Mouse (Mus musculus) MEL (cell line): Measurements from ENCODE around the gene Ror2. TPM values are rescaled to one million over a fixed set of nuclear protein-coding genes. Genes with fewer than 3 reads are reported as not detected.

Source experiments
- DNase-seq: peaks from one replicate; pipeline ENCODE4 v3.0.0; 2011; ENCODE audit warnings: low read depth, low spot score
- H3K27ac ChIP-seq: 2 replicates; pipeline ENCODE4 v1.5.1; 2012; ENCODE audit warnings: low read depth, mild to moderate bottlenecking, control low read depth, low read length, moderate library complexity; ENCODE audit not compliant: control insufficient read depth
- H3K27me3 ChIP-seq, 2 experiments: fragments of 150-350 bp in 1 of 2; sonication (generic) in 1 of 2; 2 replicates each; pipeline ENCODE4 v1.6.1; 2012; ENCODE audit warnings: low read length in 2 of 2, mild to moderate bottlenecking in 2 of 2, improper control_type of control experiment in 1 of 2, moderate library complexity in 1 of 2; ENCODE audit not compliant: insufficient read depth in 2 of 2, control insufficient read depth in 1 of 2
- H3K36me3 ChIP-seq, 2 experiments: 2 replicates each; pipeline ENCODE4 v1.6.1; 2012 to 2014; ENCODE audit warnings: low read length in 2 of 2, improper control_type of control experiment in 1 of 2, inconsistent platforms in 1 of 2, mild to moderate bottlenecking in 1 of 2; ENCODE audit not compliant: insufficient read depth in 2 of 2, control insufficient read depth in 1 of 2
- H3K4me1 ChIP-seq, 2 experiments: fragments of 150-350 bp in 1 of 2; sonication (generic) in 1 of 2; 2 replicates each; pipeline ENCODE4 v1.6.1; 2012; ENCODE audit warnings: low read length in 2 of 2, improper control_type of control experiment in 1 of 2, mild to moderate bottlenecking in 1 of 2; ENCODE audit not compliant: insufficient read depth in 2 of 2, control insufficient read depth in 1 of 2
- H3K4me3 ChIP-seq, 2 experiments: fragments of 150-350 bp in 1 of 2; sonication (generic) in 1 of 2; 2 replicates each; pipeline ENCODE4 v1.5.1; 2012; ENCODE audit warnings: low read depth in 2 of 2, low read length in 2 of 2, mild to moderate bottlenecking in 2 of 2, moderate library complexity in 2 of 2, control low read depth in 1 of 2, improper control_type of control experiment in 1 of 2; ENCODE audit not compliant: control insufficient read depth in 1 of 2, insufficient read depth in 1 of 2
- H3K79me2 ChIP-seq: 2 replicates; pipeline ENCODE4 v1.6.1; 2012; ENCODE audit warnings: mild to moderate bottlenecking, low read length, moderate library complexity; ENCODE audit not compliant: control insufficient read depth, poor library complexity, insufficient read depth
- H3K9ac ChIP-seq: 2 replicates; pipeline ENCODE4 v1.6.1; 2012; ENCODE audit warnings: low read depth, mild to moderate bottlenecking, control low read depth, low read length, moderate library complexity; ENCODE audit not compliant: control insufficient read depth, poor library complexity, severe bottlenecking
- H3K9me3 ChIP-seq: fragments of 150-350 bp; sonication (generic); replicated peaks from 2 replicates; pipeline ENCODE4 v1.6.1; 2012; ENCODE audit warnings: mild to moderate bottlenecking, low read length, improper control_type of control experiment, moderate library complexity; ENCODE audit not compliant: insufficient read depth
- CTCF ChIP-seq, 3 experiments: IDR thresholded peaks in 2 of 3; conservative IDR thresholded peaks in 1 of 3; 2 replicates each; pipeline ENCODE4 v1.5.1; 2011 to 2012; ENCODE audit warnings: low read length in 3 of 3, low read depth in 2 of 3, mild to moderate bottlenecking in 2 of 3, improper control_type of control experiment in 1 of 3, inconsistent platforms in 1 of 3, mixed read lengths in 1 of 3, moderate library complexity in 1 of 3; ENCODE audit not compliant: control insufficient read depth in 1 of 3, insufficient read depth in 1 of 3, poor library complexity in 1 of 3, severe bottlenecking in 1 of 3
- E2F4 ChIP-seq: IDR thresholded peaks from 2 replicates; pipeline ENCODE4 v1.6.1; 2011; ENCODE audit warnings: low read depth, low read length, improper control_type of control experiment, borderline replicate concordance
- EP300 ChIP-seq, 2 experiments: IDR thresholded peaks; 2 replicates each; pipeline ENCODE4 v1.6.1; 2011; ENCODE audit warnings: improper control_type of control experiment in 2 of 2, low read length in 2 of 2, low read depth in 1 of 2, mild to moderate bottlenecking in 1 of 2
- ETS1 ChIP-seq: IDR thresholded peaks from 2 replicates; pipeline ENCODE4 v1.6.1; 2012; ENCODE audit warnings: low read depth, mild to moderate bottlenecking, inconsistent platforms, low read length, improper control_type of control experiment, moderate library complexity
- GABPA ChIP-seq: IDR thresholded peaks from 2 replicates; pipeline ENCODE4 v1.6.1; 2012; ENCODE audit warnings: low read depth, mild to moderate bottlenecking, inconsistent platforms, low read length, improper control_type of control experiment, moderate library complexity
- GATA1 ChIP-seq: IDR thresholded peaks from 2 replicates; pipeline ENCODE4 v1.6.1; 2011; ENCODE audit warnings: low read depth, low read length, improper control_type of control experiment
- HCFC1 ChIP-seq: IDR thresholded peaks from 2 replicates; pipeline ENCODE4 v1.6.1; 2012; ENCODE audit warnings: low read depth, mild to moderate bottlenecking, inconsistent platforms, low read length, improper control_type of control experiment, moderate library complexity
- MAZ ChIP-seq: IDR thresholded peaks from 2 replicates; pipeline ENCODE4 v1.6.1; 2012; ENCODE audit warnings: low read depth, mild to moderate bottlenecking, inconsistent platforms, low read length, improper control_type of control experiment
- MXI1 ChIP-seq: IDR thresholded peaks from 2 replicates; pipeline ENCODE4 v1.6.1; 2011; ENCODE audit warnings: mild to moderate bottlenecking, low read depth, low read length, improper control_type of control experiment
- MYB ChIP-seq: IDR thresholded peaks from 2 replicates; pipeline ENCODE4 v1.6.1; 2011; ENCODE audit warnings: mild to moderate bottlenecking, low read depth, low read length, improper control_type of control experiment
- NRF1 ChIP-seq: IDR thresholded peaks from 2 replicates; pipeline ENCODE4 v1.6.1; 2014; ENCODE audit warnings: low read depth, mild to moderate bottlenecking, inconsistent platforms, low read length, improper control_type of control experiment, moderate library complexity; ENCODE audit not compliant: poor library complexity, insufficient read depth, severe bottlenecking
- POLR2AphosphoS5 ChIP-seq: IDR thresholded peaks from 2 replicates; pipeline ENCODE4 v1.6.1; 2012; ENCODE audit warnings: low read depth, borderline replicate concordance, mild to moderate bottlenecking, inconsistent platforms, low read length, moderate library complexity, mixed read lengths
- RAD21 ChIP-seq: IDR thresholded peaks from 2 replicates; pipeline ENCODE4 v1.6.1; 2011; ENCODE audit warnings: mild to moderate bottlenecking, low read depth, low read length, improper control_type of control experiment
- RCOR1 ChIP-seq: IDR thresholded peaks from 2 replicates; pipeline ENCODE4 v1.6.1; 2012; ENCODE audit warnings: low read depth, mild to moderate bottlenecking, inconsistent platforms, low read length, improper control_type of control experiment
- SMC3 ChIP-seq: IDR thresholded peaks from 2 replicates; pipeline ENCODE4 v1.6.1; 2011; ENCODE audit warnings: low read depth, low read length, improper control_type of control experiment
- TAL1 ChIP-seq: IDR thresholded peaks from 2 replicates; pipeline ENCODE4 v1.6.1; 2012; ENCODE audit warnings: mild to moderate bottlenecking, inconsistent platforms, low read length, moderate library complexity, mixed read lengths
- TBP ChIP-seq: IDR thresholded peaks from 2 replicates; pipeline ENCODE4 v1.8.0; 2011; ENCODE audit warnings: low read depth, low read length, improper control_type of control experiment
- TCF12 ChIP-seq: IDR thresholded peaks from 2 replicates; pipeline ENCODE4 v1.6.1; 2014; ENCODE audit warnings: low read depth, mild to moderate bottlenecking, inconsistent platforms, low read length, improper control_type of control experiment, moderate library complexity
- USF1 ChIP-seq: IDR thresholded peaks from 2 replicates; pipeline ENCODE4 v1.6.1; 2014; ENCODE audit warnings: low read depth, mild to moderate bottlenecking, inconsistent platforms, low read length, improper control_type of control experiment, moderate library complexity
- ZC3H11A ChIP-seq: IDR thresholded peaks from 2 replicates; pipeline ENCODE4 v1.6.1; 2012; ENCODE audit warnings: low read depth, mild to moderate bottlenecking, inconsistent platforms, low read length, improper control_type of control experiment
- ZKSCAN1 ChIP-seq: IDR thresholded peaks from 2 replicates; pipeline ENCODE4 v1.6.1; 2012; ENCODE audit warnings: low read depth, mild to moderate bottlenecking, inconsistent platforms, low read length, improper control_type of control experiment, moderate library complexity
- polyA plus RNA-seq, 2 experiments: library from polyadenylated mRNA; stranded (reverse) in 1 of 2; unstranded in 1 of 2; fragments of >175 nt in 1 of 2; fragments of >200 nt in 1 of 2; gene quantifications; 2 replicates each; pipeline versions ENCODE4 v1.2.1 to v1.2.4; 2012; ENCODE audit warnings: low replicate concordance in 2 of 2, low read depth in 1 of 2; ENCODE audit not compliant: insufficient read length in 2 of 2, insufficient read depth in 1 of 2, missing spikeins in 1 of 2
- total RNA-seq: library from RNA; depleted of rRNA; stranded (reverse); fragments of 300-350 nt; gene quantifications from 2 replicates; pipeline ENCODE4 v1.2.3, GENCODE M21; 2012

The Ror2 gene
- total and polyA plus RNA-seq, 3 experiments = not detected

DNA sequence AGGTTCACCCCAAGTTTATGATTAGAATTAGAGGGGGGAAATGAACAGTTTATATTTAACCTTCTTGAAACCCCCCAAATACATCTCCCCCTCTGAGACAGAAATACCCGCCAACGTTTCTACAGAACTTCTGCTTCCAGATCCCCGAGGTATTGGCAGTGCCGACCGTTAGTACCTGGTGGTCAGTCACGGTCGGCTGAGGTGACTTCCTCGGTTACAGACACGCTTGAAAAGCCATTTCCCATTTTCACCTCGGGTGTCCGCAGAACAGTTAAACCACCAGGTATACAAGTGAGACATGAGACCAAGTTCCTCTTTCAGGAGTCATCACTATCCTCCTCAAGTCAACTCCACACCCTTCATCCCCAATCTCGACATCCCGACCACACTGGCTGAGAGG is 179.2 kb downstream of the Ror2 start:
- no peaks in the 10 kb centered on the region for H3K9me3 ChIP-seq
- no peak overlapping the region for H3K27ac ChIP-seq
- H3K79me2 ChIP-seq = no peaks in the 10 kb centered on the region
- no peak overlapping the region for H3K4me3 ChIP-seq
- DNase-seq = no peak
- no peaks in the 10 kb centered on the region for H3K36me3 ChIP-seq
- H3K9ac ChIP-seq = no peak overlapping the region
- no peaks in the 10 kb centered on the region for H3K27me3 ChIP-seq
- no peaks in the 10 kb centered on the region for H3K4me1 ChIP-seq
- TF ChIP-seq TBP (no peak), MAZ (no peak), GABPA (no peak), RAD21 (no peak), EP300 (IDR thresholded peaks at IDR 0.05; ENCODE audit: low read depth in 1 of 2, low read length in 2 of 2) (no peak), TCF12 (no peak), USF1 (no peak), NRF1 (no peak), CTCF (IDR thresholded peaks at IDR 0.05 in 2 of 3, conservative IDR thresholded peaks at IDR 0.05 in 1 of 3; ENCODE audit: control insufficient read depth in 1 of 3, insufficient read depth in 1 of 3, low read depth in 2 of 3, low read length in 3 of 3, poor library complexity in 1 of 3, severe bottlenecking in 1 of 3) (no peak), TAL1 (no peak), SMC3 (no peak), ETS1 (no peak), GATA1 (no peak), RCOR1 (no peak), ZC3H11A (no peak), MYB (no peak), HCFC1 (no peak), ZKSCAN1 (no peak)

DNA sequence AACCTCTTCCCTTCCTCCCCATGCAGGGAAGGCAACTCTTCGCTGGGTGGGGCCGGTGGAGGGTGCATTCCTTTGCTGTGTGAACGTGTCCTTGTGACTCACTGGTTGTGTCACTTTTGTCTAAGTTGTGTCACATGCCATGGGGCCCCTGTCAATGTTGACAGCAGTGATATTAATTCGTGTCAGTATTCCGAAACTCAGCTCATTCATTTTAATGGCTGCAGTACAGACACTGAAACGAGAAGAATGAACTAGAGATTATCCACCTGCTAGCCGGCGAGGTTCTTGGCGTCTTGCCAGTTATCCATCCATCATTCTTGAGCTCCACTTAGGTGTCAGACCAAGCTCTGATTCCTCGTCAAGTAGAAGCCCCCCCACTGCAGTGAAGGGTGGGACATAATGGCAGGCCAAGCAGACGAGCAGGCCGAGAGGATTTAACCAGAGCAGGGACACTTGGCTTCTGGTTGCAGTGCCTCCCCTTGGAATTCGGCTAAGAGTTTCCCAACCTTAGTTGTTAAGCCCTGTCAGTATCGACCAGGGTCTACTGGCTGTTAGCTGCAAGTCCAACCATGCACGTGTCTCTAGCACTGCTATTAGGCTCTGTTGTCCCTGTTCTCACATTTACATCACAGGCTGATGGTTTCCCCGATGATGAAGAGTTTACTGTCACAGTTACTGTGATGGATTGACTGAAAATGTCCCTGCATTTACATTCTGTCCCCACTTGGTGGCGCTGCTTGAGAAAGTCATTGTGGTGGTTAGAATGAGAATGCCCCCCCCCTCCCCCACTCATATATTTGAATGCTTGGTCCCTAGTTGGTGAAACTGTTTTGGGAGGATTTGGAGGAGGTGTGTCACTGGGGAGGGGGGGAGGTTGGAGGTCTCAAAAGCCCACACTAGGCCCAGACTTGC is 185.9 kb downstream of the Ror2 start:
- no peaks in the 10 kb centered on the region for H3K4me1 ChIP-seq
- no peak overlapping the region for H3K9ac ChIP-seq
- no peaks in the 10 kb centered on the region for H3K79me2 ChIP-seq
- H3K9me3 ChIP-seq = no peaks in the 10 kb centered on the region
- TF ChIP-seq MXI1 (no peak), E2F4 (no peak), GABPA (no peak), EP300 (IDR thresholded peaks at IDR 0.05; ENCODE audit: low read depth in 1 of 2, low read length in 2 of 2) (no peak), MYB (no peak), POLR2AphosphoS5 (no peak), CTCF (IDR thresholded peaks at IDR 0.05 in 2 of 3, conservative IDR thresholded peaks at IDR 0.05 in 1 of 3; ENCODE audit: control insufficient read depth in 1 of 3, insufficient read depth in 1 of 3, low read depth in 2 of 3, low read length in 3 of 3, poor library complexity in 1 of 3, severe bottlenecking in 1 of 3) (no peak)
- no peaks in the 10 kb centered on the region; a peak in 1 of 4 replicates for H3K27me3 ChIP-seq
- no peaks in the 10 kb centered on the region for H3K36me3 ChIP-seq
- no peak overlapping the region for H3K4me3 ChIP-seq
- H3K27ac ChIP-seq = no peak overlapping the region
- no peak for DNase-seq
